Mouse (Mus musculus): ENCODE data around the gene Dnmt3b. TPM values are rescaled to one million over a fixed set of nuclear protein-coding genes. Genes with fewer than 3 reads are reported as not detected.

Gene Dnmt3b
- polyA plus RNA-seq, 1 experiment from 2014 or later: 3.4 TPM

GRCm38 (mm10) chr2:153610426-153611240 lies 38.6 kb upstream of the Dnmt3b start:
- no peaks in the 10 kb centered on the region for H3K9me3 ChIP-seq (ENCODE audit: control insufficient read depth, low read length)
- peak; percentile 66 for ATAC-seq
- H3K4me2 ChIP-seq (ENCODE audit: low read length): no peak overlapping the region
- no peaks in the 10 kb centered on the region for H3K27me3 ChIP-seq (replicated peaks; ENCODE audit: control insufficient read depth, insufficient read depth, low read length)
- H3K9ac ChIP-seq (replicated peaks; ENCODE audit: low read depth, low read length): peak overlapping the region; percentile 44
- WGBS: 10% methylated on average over 14 of the region's 14 CpGs
- peak overlapping the region; percentile 78 for H3K27ac ChIP-seq (ENCODE audit: low read length)
- peaks cover 42% of the 10 kb centered on the region for H3K4me1 ChIP-seq (replicated peaks; ENCODE audit: control insufficient read depth, insufficient read depth, low read length)
- H3K36me3 ChIP-seq (ENCODE audit: control insufficient read depth, insufficient read depth): no peaks in the 10 kb centered on the region; the same call in 1 of the 2 replicates
- H3K4me3 ChIP-seq (replicated peaks; ENCODE audit: low read length): no peak overlapping the region

GRCm38 (mm10) chr2:153611241-153611630 lies 38.0 kb upstream of the Dnmt3b start:
- Histone ChIP-seq H3K36me3 (ENCODE audit: control insufficient read depth, insufficient read depth) (no peaks in the 10 kb centered on the region; the same call in 1 of the 2 replicates), H3K9ac (replicated peaks; ENCODE audit: low read depth, low read length) (peak overlapping the region; percentile 44), H3K27ac (ENCODE audit: low read length) (peak overlapping the region; percentile 78), H3K4me3 (replicated peaks; ENCODE audit: low read length) (no peak overlapping the region), H3K27me3 (replicated peaks; ENCODE audit: control insufficient read depth, insufficient read depth, low read length) (no peaks in the 10 kb centered on the region), H3K9me3 (ENCODE audit: control insufficient read depth, low read length) (no peaks in the 10 kb centered on the region), H3K4me2 (ENCODE audit: low read length) (no peak overlapping the region), H3K4me1 (replicated peaks; ENCODE audit: control insufficient read depth, insufficient read depth, low read length) (peaks cover 42% of the 10 kb centered on the region)
- WGBS: 66% methylated on average over 6 of the region's 7 CpGs
- ATAC-seq: no peak

- 97% methylated on average over 1 of the region's 1 CpGs for WGBS
- no peaks in the 10 kb centered on the region for H3K9me3 ChIP-seq (ENCODE audit: control insufficient read depth, low read length)
- ATAC-seq: no peak
Measured at GRCm38 (mm10) chr2:153611743-153612142, 37.5 kb upstream of the Dnmt3b start.

GRCm38 (mm10) chr2:153612594-153613281 lies 36.5 kb upstream of the Dnmt3b start:
- Histone ChIP-seq H3K27ac (ENCODE audit: low read length) (peak overlapping the region; percentile 47; the same call in 1 of the 2 replicates), H3K36me3 (ENCODE audit: control insufficient read depth, insufficient read depth) (no peaks in the 10 kb centered on the region; the same call in 1 of the 2 replicates), H3K4me1 (replicated peaks; ENCODE audit: control insufficient read depth, insufficient read depth, low read length) (peaks cover 38% of the 10 kb centered on the region), H3K4me2 (ENCODE audit: low read length) (no peak overlapping the region), H3K9me3 (ENCODE audit: control insufficient read depth, low read length) (no peaks in the 10 kb centered on the region), H3K4me3 (replicated peaks; ENCODE audit: low read length) (no peak overlapping the region), H3K27me3 (replicated peaks; ENCODE audit: control insufficient read depth, insufficient read depth, low read length) (no peaks in the 10 kb centered on the region), H3K9ac (replicated peaks; ENCODE audit: low read depth, low read length) (peak overlapping the region; percentile 15; the same call in 1 of the 2 replicates)
- ATAC-seq: no peak
- WGBS: 26% methylated on average over 3 of the region's 3 CpGs

More at GRCm38 (mm10) chr2:153611743-153612142, 37.5 kb upstream of the Dnmt3b start:
- H3K4me1 ChIP-seq (replicated peaks; ENCODE audit: control insufficient read depth, insufficient read depth, low read length): peaks cover 42% of the 10 kb centered on the region
- no peaks in the 10 kb centered on the region for H3K27me3 ChIP-seq (replicated peaks; ENCODE audit: control insufficient read depth, insufficient read depth, low read length)
- H3K4me2 ChIP-seq (ENCODE audit: low read length): no peak overlapping the region
- no peak overlapping the region for H3K27ac ChIP-seq (ENCODE audit: low read length)
- no peak overlapping the region for H3K4me3 ChIP-seq (replicated peaks; ENCODE audit: low read length)
- H3K36me3 ChIP-seq (ENCODE audit: control insufficient read depth, insufficient read depth): no peaks in the 10 kb centered on the region; the same call in 1 of the 2 replicates
- no peak overlapping the region for H3K9ac ChIP-seq (replicated peaks; ENCODE audit: low read depth, low read length)

- H3K9ac ChIP-seq (replicated peaks; ENCODE audit: low read depth, low read length): no peak overlapping the region
- no peaks in the 10 kb centered on the region for H3K27me3 ChIP-seq (replicated peaks; ENCODE audit: control insufficient read depth, insufficient read depth, low read length)
- peaks cover 8% of the 10 kb centered on the region for H3K4me1 ChIP-seq (replicated peaks; ENCODE audit: control insufficient read depth, insufficient read depth, low read length)
- 89% methylated on average over 3 of the region's 3 CpGs for WGBS
- no peaks in the 10 kb centered on the region for H3K9me3 ChIP-seq (ENCODE audit: control insufficient read depth, low read length)
- no peak overlapping the region for H3K4me3 ChIP-seq (replicated peaks; ENCODE audit: low read length)
- H3K4me2 ChIP-seq (ENCODE audit: low read length): no peak overlapping the region
- no peak for ATAC-seq
- H3K36me3 ChIP-seq (ENCODE audit: control insufficient read depth, insufficient read depth): peaks cover 17% of the 10 kb centered on the region
- no peak overlapping the region for H3K27ac ChIP-seq (ENCODE audit: low read length)
Measured at GRCm38 (mm10) chr2:153616893-153617292, 32.4 kb upstream of the Dnmt3b start.

GRCm38 (mm10) chr2:153618439-153618838 lies 30.8 kb upstream of the Dnmt3b start:
- Histone ChIP-seq H3K27me3 (replicated peaks; ENCODE audit: control insufficient read depth, insufficient read depth, low read length) (no peaks in the 10 kb centered on the region), H3K9ac (replicated peaks; ENCODE audit: low read depth, low read length) (no peak overlapping the region), H3K9me3 (ENCODE audit: control insufficient read depth, low read length) (no peaks in the 10 kb centered on the region), H3K4me1 (replicated peaks; ENCODE audit: control insufficient read depth, insufficient read depth, low read length) (no peaks in the 10 kb centered on the region), H3K36me3 (ENCODE audit: control insufficient read depth, insufficient read depth) (peaks cover 25% of the 10 kb centered on the region), H3K4me2 (ENCODE audit: low read length) (no peak overlapping the region), H3K27ac (ENCODE audit: low read length) (no peak overlapping the region), H3K4me3 (replicated peaks; ENCODE audit: low read length) (no peak overlapping the region)
- ATAC-seq: no peak
- 92% methylated on average over 6 of the region's 6 CpGs for WGBS

- Histone ChIP-seq H3K9me3 (ENCODE audit: control insufficient read depth, low read length) (no peaks in the 10 kb centered on the region), H3K4me2 (ENCODE audit: low read length) (no peak overlapping the region), H3K27me3 (replicated peaks; ENCODE audit: control insufficient read depth, insufficient read depth, low read length) (no peaks in the 10 kb centered on the region), H3K4me3 (replicated peaks; ENCODE audit: low read length) (no peak overlapping the region), H3K27ac (ENCODE audit: low read length) (no peak overlapping the region), H3K4me1 (replicated peaks; ENCODE audit: control insufficient read depth, insufficient read depth, low read length) (no peaks in the 10 kb centered on the region), H3K9ac (replicated peaks; ENCODE audit: low read depth, low read length) (no peak overlapping the region), H3K36me3 (ENCODE audit: control insufficient read depth, insufficient read depth) (peaks cover 27% of the 10 kb centered on the region)
- no peak for ATAC-seq
- WGBS: 86% methylated on average over 10 of the region's 10 CpGs
Measured at GRCm38 (mm10) chr2:153618889-153619288, 30.4 kb upstream of the Dnmt3b start.

- Histone ChIP-seq H3K4me2 (ENCODE audit: low read length) (no peak overlapping the region), H3K4me1 (replicated peaks; ENCODE audit: control insufficient read depth, insufficient read depth, low read length) (no peaks in the 10 kb centered on the region), H3K36me3 (ENCODE audit: control insufficient read depth, insufficient read depth) (peaks cover 35% of the 10 kb centered on the region), H3K27ac (ENCODE audit: low read length) (no peak overlapping the region), H3K4me3 (replicated peaks; ENCODE audit: low read length) (no peak overlapping the region), H3K27me3 (replicated peaks; ENCODE audit: control insufficient read depth, insufficient read depth, low read length) (no peaks in the 10 kb centered on the region), H3K9ac (replicated peaks; ENCODE audit: low read depth, low read length) (no peak overlapping the region), H3K9me3 (ENCODE audit: control insufficient read depth, low read length) (no peaks in the 10 kb centered on the region)
- 30% methylated on average over 10 of the region's 10 CpGs for WGBS
- ATAC-seq: no peak
Measured at GRCm38 (mm10) chr2:153622449-153622848, 26.8 kb upstream of the Dnmt3b start.

- Histone ChIP-seq H3K4me2 (ENCODE audit: low read length) (no peak overlapping the region), H3K9me3 (ENCODE audit: control insufficient read depth, low read length) (no peaks in the 10 kb centered on the region), H3K4me3 (replicated peaks; ENCODE audit: low read length) (no peak overlapping the region), H3K27me3 (replicated peaks; ENCODE audit: control insufficient read depth, insufficient read depth, low read length) (no peaks in the 10 kb centered on the region), H3K9ac (replicated peaks; ENCODE audit: low read depth, low read length) (no peak overlapping the region), H3K4me1 (replicated peaks; ENCODE audit: control insufficient read depth, insufficient read depth, low read length) (peaks cover 18% of the 10 kb centered on the region), H3K27ac (ENCODE audit: low read length) (no peak overlapping the region), H3K36me3 (ENCODE audit: control insufficient read depth, insufficient read depth) (peaks cover 15% of the 10 kb centered on the region)
- no peak for ATAC-seq
- WGBS: 82% methylated on average over 3 of the region's 3 CpGs
Measured at GRCm38 (mm10) chr2:153630950-153631349, 18.3 kb upstream of the Dnmt3b start.
